Mouse (Mus musculus) G1E (cell line): Measurements from ENCODE around the gene Kmt5b. TPM values are rescaled to one million over a fixed set of nuclear protein-coding genes. Genes with fewer than 3 reads are reported as not detected.

Experiments
- ATAC-seq: 2 replicates; pipeline ENCODE4 v1.8.0; 2016; ENCODE audit warnings: mild to moderate bottlenecking; ENCODE audit not compliant: insufficient number of reproducible peaks, poor library complexity, low FRiP score, severe bottlenecking; ENCODE audit errors: extremely low read depth
- DNase-seq: peaks from one replicate; pipeline ENCODE4 v3.0.0; 2012; ENCODE audit warnings: low spot score
- H3K27me3 ChIP-seq: 2 replicates; pipeline ENCODE4 v1.6.1; 2012; ENCODE audit warnings: mild to moderate bottlenecking, low read length, inconsistent platforms; ENCODE audit not compliant: insufficient read depth
- H3K36me3 ChIP-seq: replicated peaks from 2 replicates; pipeline ENCODE3; 2012; ENCODE audit warnings: mild to moderate bottlenecking, inconsistent platforms
- H3K4me1 ChIP-seq: 2 replicates; pipeline ENCODE4 v1.6.1; 2012; ENCODE audit warnings: low read depth, low read length, inconsistent platforms, mixed read lengths; ENCODE audit not compliant: insufficient read depth
- H3K4me3 ChIP-seq: 2 replicates; pipeline ENCODE4 v1.5.1; 2012; ENCODE audit warnings: low read depth, mild to moderate bottlenecking, inconsistent platforms, low read length, moderate library complexity, mixed read lengths
- H3K9me3 ChIP-seq: replicated peaks from 2 replicates; pipeline ENCODE4 v1.6.1; 2012; ENCODE audit warnings: inconsistent platforms
- CTCF ChIP-seq: IDR thresholded peaks from 2 replicates; pipeline ENCODE4 v1.5.1; 2012; ENCODE audit warnings: low read depth, low read length, inconsistent platforms, mixed read lengths
- GATA1 ChIP-seq: IDR thresholded peaks from 2 replicates; pipeline ENCODE4 v1.6.1; 2012; ENCODE audit warnings: borderline replicate concordance, low read length, inconsistent platforms, mixed read lengths
- GATA2 ChIP-seq: IDR thresholded peaks from 2 replicates; pipeline ENCODE4 v1.6.1; 2012; ENCODE audit warnings: low read depth, low read length, inconsistent platforms, borderline replicate concordance
- POLR2AphosphoS5 ChIP-seq: IDR thresholded peaks from 2 replicates; pipeline ENCODE4 v1.6.1; 2012; ENCODE audit warnings: low read depth, low read length, inconsistent platforms; ENCODE audit not compliant: insufficient replicate concordance
- TAL1 ChIP-seq: conservative IDR thresholded peaks from 2 replicates; pipeline ENCODE4 v1.6.1; 2012; ENCODE audit warnings: low read depth, low read length, inconsistent platforms, mixed read lengths
- polyA plus RNA-seq: library from polyadenylated mRNA; stranded (reverse); fragments of >175 nt; gene quantifications from 2 replicates; pipeline ENCODE4 v1.2.3, GENCODE M21; 2012
- total RNA-seq, 2 experiments: library from RNA; stranded (forward) in 1 of 2; stranded (reverse) in 1 of 2; fragments of 200-1000 nt in 1 of 2; fragments of >200 nt in 1 of 2; fragmentation: Nextera tagmentation in 1 of 2; gene quantifications; 2 replicates each; pipeline ENCODE4 v1.2.3; 2014 to 2017

Gene Kmt5b
- total and polyA plus RNA-seq, 3 experiments = 5.3 to 36.4 (median 26.0) TPM

- no peaks in the 10 kb centered on the region for H3K9me3 ChIP-seq
- peaks cover 15% of the 10 kb centered on the region for H3K36me3 ChIP-seq
- no peak overlapping the region for H3K4me3 ChIP-seq
- DNase-seq (no peak), ATAC-seq (no peak)
- no peak for TF ChIP-seq CTCF
- TF ChIP-seq TAL1 = no peak
- TF ChIP-seq GATA2 = no peak
- no peak for TF ChIP-seq POLR2AphosphoS5
- TF ChIP-seq GATA1 = no peak
- peaks cover 24% of the 10 kb centered on the region for H3K27me3 ChIP-seq
- peaks cover 22% of the 10 kb centered on the region for H3K4me1 ChIP-seq
These were observed 843 bp upstream of the Kmt5b start for GRCm38 (mm10) chr19:3766378-3766777.

- ATAC-seq (no peak), DNase-seq (peak; percentile 88)
- H3K9me3 ChIP-seq = no peaks in the 10 kb centered on the region
- H3K36me3 ChIP-seq = peaks cover 15% of the 10 kb centered on the region
- H3K27me3 ChIP-seq = peaks cover 21% of the 10 kb centered on the region
- peak overlapping the region; percentile 92 for H3K4me3 ChIP-seq
- no peak for TF ChIP-seq TAL1
- no peak for TF ChIP-seq GATA2
- no peak for TF ChIP-seq GATA1
- peaks cover 22% of the 10 kb centered on the region for H3K4me1 ChIP-seq
These were observed 818 bp downstream of the Kmt5b start for GRCm38 (mm10) chr19:3767781-3768696.

GRCm38 (mm10) chr19:3768697-3769383 lies 1.6 kb downstream of the Kmt5b start:
- H3K27me3 ChIP-seq = peaks cover 21% of the 10 kb centered on the region
- ATAC-seq (peak; percentile 84), DNase-seq (peak; percentile 98)
- no peaks in the 10 kb centered on the region for H3K9me3 ChIP-seq
- TF ChIP-seq GATA1 (no peak), CTCF (peak; percentile 24; the same call in 1 of the 2 replicates), POLR2AphosphoS5 (no peak), TAL1 (no peak), GATA2 (no peak)
- peaks cover 22% of the 10 kb centered on the region for H3K4me1 ChIP-seq
- peaks cover 22% of the 10 kb centered on the region for H3K36me3 ChIP-seq
- peak overlapping the region; percentile 92 for H3K4me3 ChIP-seq

GRCm38 (mm10) chr19:3769533-3769932 lies 2.3 kb downstream of the Kmt5b start:
- Histone ChIP-seq H3K27me3 (peaks cover 19% of the 10 kb centered on the region), H3K4me1 (peaks cover 22% of the 10 kb centered on the region), H3K36me3 (peaks cover 29% of the 10 kb centered on the region), H3K4me3 (peak overlapping the region; percentile 18; the same call in 1 of the 2 replicates), H3K9me3 (no peaks in the 10 kb centered on the region)
- no peak for TF ChIP-seq GATA2
- TF ChIP-seq GATA1 = no peak
- TF ChIP-seq CTCF = no peak
- TF ChIP-seq POLR2AphosphoS5 = no peak
- no peak for TF ChIP-seq TAL1
- DNase-seq = no peak
- no peak for ATAC-seq

- ATAC-seq (no peak), DNase-seq (no peak)
- H3K9me3 ChIP-seq = no peaks in the 10 kb centered on the region
- no peaks in the 10 kb centered on the region for H3K27me3 ChIP-seq
- no peak overlapping the region for H3K4me3 ChIP-seq
- no peak for TF ChIP-seq GATA2
- peaks cover 42% of the 10 kb centered on the region for H3K36me3 ChIP-seq
- H3K4me1 ChIP-seq = peaks cover 11% of the 10 kb centered on the region
These were observed 6.9 kb downstream of the Kmt5b start for GRCm38 (mm10) chr19:3774159-3774558.

GRCm38 (mm10) chr19:3778713-3779112 lies 11.5 kb downstream of the Kmt5b start:
- ATAC-seq = no peak
- DNase-seq = no peak
- Histone ChIP-seq H3K27me3 (no peaks in the 10 kb centered on the region), H3K4me1 (no peaks in the 10 kb centered on the region; the same call in 1 of the 2 replicates), H3K4me3 (no peak overlapping the region), H3K9me3 (no peaks in the 10 kb centered on the region), H3K36me3 (peaks cover 31% of the 10 kb centered on the region)
- TF ChIP-seq GATA1 (no peak), CTCF (no peak), GATA2 (no peak), POLR2AphosphoS5 (no peak), TAL1 (no peak)
